Mouse (Mus musculus) heart, postnatal 25 days (tissue): Measurements from ENCODE around the gene Zfp85. TPM values are rescaled to one million over a fixed set of nuclear protein-coding genes. Genes with fewer than 3 reads are reported as not detected.

Experiments used
- total RNA-seq, 2 experiments: library from RNA; stranded (reverse); gene quantifications; 2 replicates each; pipeline ENCODE4 v1.2.3; 2021

Gene Zfp85
- total RNA-seq, 2 experiments from 2014 or later = 1.8 to 2.4 TPM

Other genes with a start within 250 kb of the Zfp85 start
- not detected for gene Gm26965, start 229.1 kb downstream of the Zfp85 start, total RNA-seq
- gene Zfp87, start 229.1 kb downstream of the Zfp85 start, total RNA-seq = 10 to 100 TPM in 1 of 2 experiments, 1 to 10 TPM in 1; 5.9 to 11.1 TPM
- 1 to 10 TPM; 3.5 to 3.9 TPM for gene Zfp748, start 201.4 kb downstream of the Zfp85 start, total RNA-seq
- gene Zfp729b, start 145.5 kb downstream of the Zfp85 start, total RNA-seq = 1 to 10 TPM; 4.0 to 5.6 TPM
- 1 to 10 TPM in 1 of 2 experiments, not detected in 1; 1.1 TPM for gene Gm49345, start 117.5 kb downstream of the Zfp85 start, total RNA-seq
- gene Zfp729a, start 117.4 kb downstream of the Zfp85 start, total RNA-seq = 1 to 10 TPM; 2.9 to 3.7 TPM
- 1 to 10 TPM; 4.0 to 5.7 TPM for gene Zfp738, start 68.2 kb downstream of the Zfp85 start, total RNA-seq
- gene Zfp65, start 26.1 kb downstream of the Zfp85 start, total RNA-seq = 1 to 10 TPM; 6.5 to 7.1 TPM
- gene Zfp493, start 24.5 kb upstream of the Zfp85 start, total RNA-seq = 1 to 10 TPM; 1.5 TPM
- gene Zfp273, start 58.5 kb upstream of the Zfp85 start, total RNA-seq = 1 to 10 TPM; 2.5 to 2.6 TPM
- gene Gm10037, start 75.9 kb upstream of the Zfp85 start, total RNA-seq = 1 to 10 TPM in 1 of 2 experiments, not detected in 1; 1.1 TPM
- gene BC048507, start 108.1 kb upstream of the Zfp85 start, total RNA-seq = not detected